In the genomic region with DNA sequence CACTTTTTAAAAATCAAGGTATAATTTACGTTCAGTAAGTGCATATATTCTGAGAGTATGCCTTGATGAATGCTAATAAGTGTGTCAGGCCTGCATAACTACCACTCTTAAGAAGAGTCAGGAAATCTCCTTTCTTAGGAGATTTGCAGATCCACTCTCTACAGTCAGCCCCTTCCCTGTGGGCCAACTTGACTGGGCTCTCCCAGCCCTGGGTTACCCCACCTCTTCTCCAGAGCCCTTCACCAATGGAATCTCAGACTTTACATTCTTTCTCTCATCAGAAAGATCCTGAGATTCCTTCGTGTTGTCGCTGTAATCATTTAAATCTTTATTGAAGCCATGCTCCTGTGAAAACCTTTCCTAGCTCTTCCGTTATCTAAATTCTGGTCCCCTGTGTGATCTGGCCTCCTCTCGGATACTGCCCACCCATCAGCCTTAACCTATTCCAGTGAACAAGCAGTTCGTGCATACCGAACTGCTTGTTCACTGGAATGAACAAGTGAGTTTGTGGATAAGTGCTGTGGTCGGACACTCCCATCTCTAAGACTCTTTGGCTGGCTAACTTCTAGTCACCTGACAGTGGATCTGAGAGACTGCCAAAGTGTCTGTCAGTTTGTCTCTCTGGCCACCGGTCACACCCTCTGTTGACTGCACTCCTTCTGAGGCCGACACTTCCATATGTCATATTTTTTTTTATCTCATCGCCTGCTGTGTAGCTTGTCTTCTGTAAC, we compare ENCODE assay signal across 19 mouse cellular contexts. TPM values are rescaled to one million over a fixed set of nuclear protein-coding genes. Genes with fewer than 3 reads are reported as not detected.
DNase-seq lines count a peak whose midpoint lies in the region; ATAC-seq and TF ChIP-seq lines count a peak whose summit lies in the region.
"Had no signal": no experiment of that assay in that cellular context is flagged by ENCODE, and none has a peak within 500 bp of the region (broad histone marks: within the 10 kb centered on the region; RNA-seq: fewer than 3 reads in every experiment).

No protein-coding gene starts in this region.

- no peak overlapping the region for H3K4me2 ChIP-seq in limb, embryonic 14.5 days (replicated peaks; ENCODE audit: low read depth, low read length, severe bottlenecking)
- H3K4me2 ChIP-seq: embryonic facial prominence, embryonic 12.5 days; lung, embryonic 14.5 days; neural tube, embryonic 12.5 days had no signal

- no peak for TF ChIP-seq RAD21 in MEL (IDR thresholded peaks at IDR 0.05; ENCODE audit: low read depth, low read length)

- no peak for TF ChIP-seq CTCF in MEL (IDR thresholded peaks at IDR 0.05 in 2 of 3, conservative IDR thresholded peaks at IDR 0.05 in 1 of 3; ENCODE audit: control insufficient read depth in 1 of 3, insufficient read depth in 1 of 3, low read depth in 2 of 3, low read length in 3 of 3, poor library complexity in 1 of 3, severe bottlenecking in 1 of 3)

- peak; percentile 5 for DNase-seq in limb, embryonic 14.5 days (ENCODE audit: low spot score)
- DNase-seq in limb, embryonic 10.5 days (ENCODE audit: low spot score): no peak
- DNase-seq in MEL (ENCODE audit: low read depth, low spot score) (peak; percentile 78), adipocyte (ENCODE audit: low spot score) (peak; percentile 69)
- no peak for DNase-seq in urinary bladder, postnatal 10 days (ENCODE audit: low spot score)
- no peak for DNase-seq in retina, postnatal 1 day
- DNase-seq: cerebellum, adult 8-10 months; gastrocnemius, postnatal 14 days; kidney, postnatal 4 days; lung, embryonic 14.5 days had no signal

- H3K4me3 ChIP-seq in limb, embryonic 14.5 days (replicated peaks; ENCODE audit: low read length): no peak overlapping the region
- H3K4me3 ChIP-seq in limb, embryonic 10.5 days: no peak overlapping the region
- no peak overlapping the region for H3K4me3 ChIP-seq in MEL (ENCODE audit: control insufficient read depth in 1 of 2, insufficient read depth in 1 of 2, low read depth in 2 of 2, low read length in 2 of 2)
- H3K4me3 ChIP-seq: embryonic facial prominence, embryonic 12.5 days; hindbrain, embryonic 10.5 days; midbrain, embryonic 10.5 days; neural tube, embryonic 12.5 days had no signal

- no peak overlapping the region for H3K27ac ChIP-seq in limb, embryonic 14.5 days (replicated peaks; ENCODE audit: low read depth, low read length)
- no peak overlapping the region for H3K27ac ChIP-seq in limb, embryonic 10.5 days
- H3K27ac ChIP-seq in MEL (ENCODE audit: control insufficient read depth, low read depth, low read length): peak overlapping the region; percentile 60
- H3K27ac ChIP-seq: embryonic facial prominence, embryonic 12.5 days; hindbrain, embryonic 10.5 days; midbrain, embryonic 10.5 days; neural tube, embryonic 12.5 days; stomach, postnatal 0 days had no signal

- no peaks in the 10 kb centered on the region for H3K36me3 ChIP-seq in limb, embryonic 14.5 days (ENCODE audit: control insufficient read depth, insufficient read depth, low read length)
- H3K36me3 ChIP-seq in limb, embryonic 10.5 days: no peaks in the 10 kb centered on the region
- H3K36me3 ChIP-seq in MEL (ENCODE audit: control insufficient read depth in 1 of 2, insufficient read depth in 2 of 2, low read length in 2 of 2): peaks cover 0 to 15% of the 10 kb centered on the region in 2 experiments; a peak in 2 of 4 replicates
- H3K36me3 ChIP-seq: embryonic facial prominence, embryonic 12.5 days; hindbrain, embryonic 10.5 days; midbrain, embryonic 10.5 days; neural tube, embryonic 12.5 days had no signal

- H3K9me3 ChIP-seq in limb, embryonic 14.5 days (ENCODE audit: control insufficient read depth, low read length): no peaks in the 10 kb centered on the region
- H3K9me3 ChIP-seq in limb, embryonic 10.5 days (replicated peaks): no peaks in the 10 kb centered on the region
- H3K9me3 ChIP-seq in MEL (replicated peaks; ENCODE audit: insufficient read depth, low read length): no peaks in the 10 kb centered on the region
- H3K9me3 ChIP-seq: embryonic facial prominence, embryonic 12.5 days; hindbrain, embryonic 10.5 days; midbrain, embryonic 10.5 days; neural tube, embryonic 12.5 days had no signal

- peak; percentile 37 to 58; a peak in 1 of 4 replicates for TF ChIP-seq EP300 in MEL (IDR thresholded peaks at IDR 0.05; ENCODE audit: low read depth in 1 of 2, low read length in 2 of 2)

- ATAC-seq in limb, embryonic 14.5 days (ENCODE audit: low FRiP score, low read depth): no peak
- peak; percentile 87 for ATAC-seq in megakaryocyte progenitor cell, adult 5-6 weeks (replicated peaks; ENCODE audit: poor library complexity)
- ATAC-seq: activated CD4-positive, CD25-positive, alpha-beta regulatory T cell, adult 4 months had no signal

- H3K9ac ChIP-seq in limb, embryonic 14.5 days (ENCODE audit: low read depth, low read length, severe bottlenecking): no peak overlapping the region
- H3K9ac ChIP-seq in MEL (ENCODE audit: control insufficient read depth, low read depth, low read length, poor library complexity, severe bottlenecking): no peak overlapping the region
- H3K9ac ChIP-seq: embryonic facial prominence, embryonic 12.5 days; lung, embryonic 14.5 days; neural tube, embryonic 12.5 days had no signal

- 81% methylated on average over 11 of the region's 11 CpGs for WGBS in limb, embryonic 14.5 days
- WGBS in limb, embryonic 10.5 days: 90% methylated on average over 11 of the region's 11 CpGs

- no peaks in the 10 kb centered on the region for H3K79me2 ChIP-seq in MEL (ENCODE audit: control insufficient read depth, insufficient read depth, low read length, poor library complexity)

- no peak for TF ChIP-seq POLR2A in limb, embryonic 14.5 days (IDR thresholded peaks at IDR 0.05; ENCODE audit: borderline replicate concordance, extremely low read depth, insufficient read depth, insufficient read length)
- TF ChIP-seq POLR2A in MEL (IDR thresholded peaks at IDR 0.05; ENCODE audit: control insufficient read depth in 1 of 2, insufficient read depth in 1 of 2, low read depth in 1 of 2, low read length in 2 of 2, poor library complexity in 1 of 2): no peak

- peaks cover 10% of the 10 kb centered on the region for H3K4me1 ChIP-seq in limb, embryonic 14.5 days (ENCODE audit: control insufficient read depth, insufficient read depth, low read length)
- H3K4me1 ChIP-seq in limb, embryonic 10.5 days: peaks cover 9% of the 10 kb centered on the region
- H3K4me1 ChIP-seq in MEL (ENCODE audit: control insufficient read depth in 1 of 2, insufficient read depth in 2 of 2, low read length in 2 of 2): peaks cover 0 to 31% of the 10 kb centered on the region in 2 experiments; a peak in 2 of 4 replicates
- H3K4me1 ChIP-seq: neural tube, embryonic 12.5 days had no signal

- no peaks in the 10 kb centered on the region for H3K27me3 ChIP-seq in limb, embryonic 14.5 days (ENCODE audit: control insufficient read depth, insufficient read depth, low read length)
- H3K27me3 ChIP-seq in limb, embryonic 10.5 days (ENCODE audit: low read depth, poor library complexity, severe bottlenecking): peaks cover 4% of the 10 kb centered on the region; the same call in 1 of the 2 replicates
- no peaks in the 10 kb centered on the region for H3K27me3 ChIP-seq in MEL (ENCODE audit: control insufficient read depth in 1 of 2, insufficient read depth in 2 of 2, low read length in 2 of 2)
- H3K27me3 ChIP-seq: CH12.LX; embryonic facial prominence, embryonic 12.5 days had no signal

TF ChIP-seq in MEL, 35 proteins besides CTCF, POLR2A, EP300 and RAD21:
- TF ChIP-seq ETS1 (IDR thresholded peaks at IDR 0.05; ENCODE audit: low read depth, low read length) (peak; percentile 64), CHD2 (IDR thresholded peaks at IDR 0.05; ENCODE audit: low read length) (no peak), HCFC1 (IDR thresholded peaks at IDR 0.05; ENCODE audit: low read depth, low read length) (no peak), UBTF (IDR thresholded peaks at IDR 0.05; ENCODE audit: borderline replicate concordance, insufficient read depth, low read depth, low read length) (no peak), MYC (IDR thresholded peaks at IDR 0.05; ENCODE audit: low read depth, low read length) (no peak), RCOR1 (IDR thresholded peaks at IDR 0.05; ENCODE audit: low read depth, low read length) (no peak), USF1 (IDR thresholded peaks at IDR 0.05; ENCODE audit: low read depth, low read length) (peak; percentile 78), MXI1 (IDR thresholded peaks at IDR 0.05; ENCODE audit: low read depth, low read length) (no peak), JUND (IDR thresholded peaks at IDR 0.05; ENCODE audit: low read depth, low read length) (no peak), TCF12 (IDR thresholded peaks at IDR 0.05; ENCODE audit: low read depth, low read length) (0 out of 2 replicates have a peak, but pooled peaks have one; percentile 14), ELF1 (IDR thresholded peaks at IDR 0.05; ENCODE audit: low read depth, low read length) (no peak), BHLHE40 (IDR thresholded peaks at IDR 0.05; ENCODE audit: borderline replicate concordance, low read depth, low read length) (peak; percentile 57; the same call in 1 of the 2 replicates), ZNF384 (IDR thresholded peaks at IDR 0.05; ENCODE audit: low read depth, low read length) (peak; percentile 70), MAFK (IDR thresholded peaks at IDR 0.05; ENCODE audit: borderline replicate concordance, low read depth, low read length) (no peak), NRF1 (IDR thresholded peaks at IDR 0.05; ENCODE audit: insufficient read depth, low read depth, low read length, poor library complexity, severe bottlenecking) (no peak), TBP (IDR thresholded peaks at IDR 0.05; ENCODE audit: low read depth, low read length) (no peak), ZMIZ1 (IDR thresholded peaks at IDR 0.05; ENCODE audit: low read depth, low read length) (no peak), ZC3H11A (IDR thresholded peaks at IDR 0.05; ENCODE audit: low read depth, low read length) (no peak), SIN3A (IDR thresholded peaks at IDR 0.05; ENCODE audit: low read length) (peak; percentile 48; the same call in 1 of the 2 replicates), GATA1 (IDR thresholded peaks at IDR 0.05; ENCODE audit: low read depth, low read length) (no peak)
TF ChIP-seq in MEL: peak in this region for 6.

RNA-seq across cellular contexts. Expression of a gene that starts 51.2 kb away (rescaled TPM):
- 70.9 and 96.8 TPM in 2 replicates for polyA plus RNA-seq in limb, embryonic 14.5 days (2012; rRNA removed)
- polyA plus RNA-seq in limb, embryonic 14.5 days (2014; fragmentation: Nextera tagmentation; extraction: Ambion mirVana): 37.0 and 42.1 TPM in 2 replicates
- polyA plus RNA-seq in limb, embryonic 10.5 days (2016; fragmentation: Nextera tagmentation; extraction: Ambion mirVana): 31.0 and 48.3 TPM in 2 replicates
- 0.42 and 0.46 TPM in 2 replicates for total RNA-seq in MEL (2012; rRNA removed)
- 1 to 10 TPM in 1 of 2 experiments, not detected in 1; 2.9 TPM for polyA plus RNA-seq in MEL (2012; ENCODE audit: insufficient read depth in 1 of 2, insufficient read length in 2 of 2, low read depth in 1 of 2, low replicate concordance in 2 of 2, missing spikeins in 1 of 2)
- not detected in 2 replicates for total RNA-seq in megakaryocyte progenitor cell, adult 5-6 weeks (2015)
- total RNA-seq in megakaryocyte progenitor cell, adult 5-6 weeks (2017): not detected in 2 replicates
- total RNA-seq: CH12.LX; common myeloid progenitor, adult 5-6 weeks had no signal
- polyA plus RNA-seq: activated CD4-positive, CD25-positive, alpha-beta regulatory T cell, adult 4 months had no signal

Comparison
In these comparisons a context has a peak if more than half of its experiments do, and no peak if none do; other contexts are left out.
1. DNase-seq: peak in limb, embryonic 14.5 days (single experiment), MEL (single experiment) and adipocyte (single experiment); none in limb, embryonic 10.5 days (single experiment), urinary bladder, postnatal 10 days (single experiment) and retina, postnatal 1 day (single experiment).